Mouse (Mus musculus) testis, postnatal 10 days (tissue): Measurements from ENCODE around the gene Donson.
A peak's percentile ranks its signal among the peaks of the same experiment; 100 is the strongest.

Experiments
- DNase-seq: peaks from one replicate; pipeline ENCODE4 v3.0.0; 2021; ENCODE audit warnings: low spot score

Donson gene

DNA sequence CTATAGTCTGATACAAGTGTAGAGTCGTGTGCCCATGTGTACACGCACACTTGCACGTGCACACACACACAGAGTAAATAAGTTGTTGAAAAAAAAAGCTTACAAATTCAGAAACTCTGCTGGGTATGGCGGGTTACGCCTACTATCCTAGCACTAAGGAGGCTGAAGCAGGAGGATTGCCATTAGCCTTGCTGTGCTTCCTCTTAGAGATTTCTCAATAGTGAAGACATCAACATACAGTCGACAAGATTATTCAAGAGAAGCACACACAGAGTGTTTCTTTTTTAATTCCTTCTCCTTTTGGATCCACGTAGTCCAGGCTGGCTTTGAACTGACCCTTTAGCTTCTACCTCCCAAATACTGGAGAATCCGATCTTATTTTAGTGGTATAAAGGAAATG is 48.4 kb downstream of the Donson start:
- no peak for DNase-seq

DNA sequence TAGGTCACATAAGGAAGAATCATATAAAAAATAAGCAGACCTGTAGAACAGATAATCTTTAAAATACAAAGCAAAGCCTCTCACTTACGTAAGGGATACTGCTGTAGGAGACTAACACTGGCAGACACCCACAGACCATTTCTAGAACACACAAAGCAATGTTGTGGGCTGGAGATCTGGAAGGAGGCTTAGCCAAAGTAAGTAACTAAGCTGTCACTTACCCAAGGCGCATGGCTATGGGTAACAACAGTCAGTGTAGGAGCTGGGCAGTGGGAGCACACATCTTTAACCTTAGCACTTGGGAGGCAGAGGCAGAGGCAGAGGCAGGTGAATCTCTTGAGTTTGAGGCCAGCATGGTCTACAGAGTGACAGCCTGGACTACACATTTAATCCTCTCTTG is 48.9 kb downstream of the Donson start:
- DNase-seq = no peak

DNA sequence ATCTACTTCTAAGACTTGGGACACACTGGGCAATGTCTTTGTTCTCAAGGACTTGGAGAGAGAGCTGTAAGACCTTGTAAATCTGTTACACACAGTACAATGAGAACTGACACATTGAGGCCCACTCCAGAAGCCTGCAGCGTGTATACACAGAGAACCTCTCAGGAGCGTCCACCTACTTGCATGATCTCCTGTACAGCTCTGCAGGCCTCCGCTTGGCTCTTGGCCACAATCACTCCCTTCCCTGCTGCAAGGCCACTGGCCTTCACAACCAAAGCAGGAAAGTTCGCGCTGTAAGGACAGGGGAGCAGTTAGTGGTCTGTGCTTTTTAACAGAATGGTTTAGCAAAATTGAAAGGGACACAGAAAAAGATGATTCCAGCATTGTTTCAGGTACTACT is 49.4 kb downstream of the Donson start:
- DNase-seq = peak; percentile 84

DNA sequence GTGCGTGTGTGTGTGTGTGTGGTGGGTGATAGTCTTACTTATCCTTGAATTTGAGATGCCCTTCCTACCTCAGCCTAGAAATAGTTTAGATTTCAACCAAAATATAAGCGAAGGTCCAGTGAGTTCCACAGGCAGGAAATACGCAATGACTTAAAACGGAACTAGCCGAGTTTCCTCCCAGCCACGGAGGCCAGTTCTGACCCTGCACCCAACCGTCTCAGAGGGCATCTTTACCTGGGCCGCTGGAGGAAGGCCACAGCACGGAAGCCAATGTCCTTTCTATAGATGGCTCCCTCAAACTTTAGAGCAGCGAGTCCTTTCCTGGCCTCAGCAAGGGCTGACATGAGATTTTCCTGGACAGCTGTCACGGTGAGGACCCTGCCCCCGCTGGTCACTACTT is 54.9 kb downstream of the Donson start:
- no peak for DNase-seq

DNA sequence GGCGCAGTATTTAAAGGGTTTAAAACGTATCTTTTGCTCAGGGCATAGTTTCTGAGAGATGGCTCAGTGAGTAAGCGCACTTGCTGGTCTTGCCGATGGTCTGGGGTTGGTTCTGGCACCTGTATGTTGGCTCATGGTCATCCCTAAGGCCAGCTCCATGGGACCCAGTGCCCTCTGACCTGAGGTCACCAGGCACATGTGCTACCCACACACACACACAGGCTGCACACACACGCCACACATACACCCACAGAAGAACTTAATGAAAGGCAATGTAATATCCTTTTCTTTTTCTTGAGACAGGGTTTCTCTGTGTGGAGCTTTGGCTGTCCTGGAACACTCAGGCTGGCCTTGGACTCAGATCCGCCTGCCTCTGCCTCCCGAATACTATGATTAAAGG is 55.6 kb downstream of the Donson start:
- DNase-seq = no peak

- peak; percentile 82 for DNase-seq
Observed at GRCm38 (mm10) chr16:91632439-91632838, 56.1 kb downstream of the Donson start.

DNA sequence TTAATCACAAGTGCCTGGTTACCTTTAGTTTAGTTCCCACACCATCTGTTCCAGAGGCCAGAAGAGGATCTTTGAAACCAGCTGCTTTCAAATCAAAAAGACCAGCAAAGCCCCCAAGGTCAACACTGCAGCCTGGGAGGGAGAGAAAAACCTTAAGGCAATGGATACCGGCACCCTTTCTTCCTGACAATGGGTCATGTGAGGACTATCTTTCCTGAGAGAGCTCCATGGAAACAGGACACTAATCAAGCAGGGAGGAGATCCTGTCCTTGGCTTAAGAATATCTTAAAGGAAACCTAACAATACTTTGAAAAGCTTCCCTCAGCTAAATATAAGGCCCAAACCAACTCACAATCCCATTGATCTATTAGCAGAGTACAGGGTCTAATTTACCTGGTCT is 58.0 kb downstream of the Donson start:
- DNase-seq = no peak

DNA sequence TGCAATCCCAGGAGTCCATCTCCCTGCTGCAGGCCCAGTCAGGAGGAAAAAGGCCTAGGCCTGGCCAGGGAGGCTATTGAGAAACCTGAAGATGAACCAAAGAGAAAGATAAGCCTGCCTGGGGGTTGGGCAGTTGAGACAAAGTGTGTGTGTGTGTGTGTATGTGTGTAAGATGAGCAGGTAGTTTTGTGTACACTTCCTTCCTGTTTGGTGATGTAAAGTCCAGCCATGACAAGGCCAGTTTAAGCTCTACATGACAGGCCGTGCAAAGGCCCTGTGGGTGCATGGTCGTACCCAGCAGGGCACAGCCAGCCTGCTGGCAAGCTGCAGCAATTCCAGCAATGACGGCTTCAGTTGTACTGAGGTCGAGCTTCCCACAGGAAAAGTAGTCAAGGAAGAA is 58.8 kb downstream of the Donson start:
- no peak for DNase-seq

DNA sequence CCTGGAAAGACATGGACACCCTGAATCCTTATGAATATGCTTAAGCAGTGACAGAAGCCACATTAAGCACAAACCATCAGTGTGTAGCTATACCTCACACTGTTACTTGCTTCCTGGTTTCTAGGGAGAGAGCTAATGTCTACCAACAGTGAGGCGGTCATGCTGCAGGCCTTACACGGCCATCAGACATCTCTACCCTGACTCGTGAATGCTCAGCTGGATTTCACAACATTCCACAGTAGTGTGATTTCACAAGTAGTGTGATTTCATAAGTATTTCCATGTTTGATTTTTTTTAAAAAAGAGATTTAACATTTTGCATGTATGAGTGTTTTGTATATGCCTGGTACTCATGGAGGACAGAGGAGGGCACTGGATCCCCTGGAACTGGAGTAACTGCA is 59.9 kb downstream of the Donson start:
- DNase-seq = no peak

DNA sequence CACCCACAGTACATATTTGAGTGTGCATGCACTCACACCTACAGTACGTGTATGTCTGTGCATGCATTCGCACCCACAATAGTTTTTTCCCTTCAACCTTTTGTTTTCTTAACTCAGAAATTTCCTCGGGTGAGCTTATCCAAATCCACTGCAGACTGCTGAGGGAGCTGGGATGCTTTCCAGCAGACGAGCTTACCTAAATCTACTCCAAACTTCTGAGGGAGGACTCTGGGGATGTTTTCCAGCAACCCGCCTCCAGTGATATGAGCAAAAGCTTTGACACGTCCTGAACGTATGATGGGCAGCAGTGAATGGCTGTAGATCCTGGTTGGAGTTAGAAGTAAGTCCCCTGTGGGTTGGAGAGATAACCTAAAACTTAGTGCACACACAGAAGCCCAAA is 60.7 kb downstream of the Donson start:
- no peak for DNase-seq
